In the genomic region with DNA sequence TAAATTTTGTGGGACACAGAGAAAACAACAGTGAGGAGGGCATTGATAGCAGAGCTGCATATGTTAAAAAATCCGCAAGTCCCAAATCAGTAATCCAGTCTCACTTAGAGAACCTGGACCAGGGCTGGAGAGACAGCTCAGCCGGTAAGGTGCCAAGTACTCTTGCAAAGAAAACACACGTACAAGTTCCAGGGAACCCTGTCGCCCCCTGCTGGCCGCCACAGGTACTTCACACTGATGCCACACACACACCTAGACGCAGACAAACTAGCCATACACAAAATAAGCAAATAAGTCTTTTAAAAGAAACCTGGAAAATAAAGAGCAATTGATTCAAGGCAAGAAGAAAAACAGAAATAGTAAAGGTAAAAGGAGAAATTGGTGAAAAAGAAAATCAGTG, we compare ENCODE assay signal across 19 mouse cellular contexts. TPM values are rescaled to one million over a fixed set of nuclear protein-coding genes. Genes with fewer than 3 reads are reported as not detected.
DNase-seq lines count a peak whose midpoint lies in the region; TF ChIP-seq lines count a peak whose summit lies in the region.
"Had no signal": no experiment of that assay in that cellular context is flagged by ENCODE, and none has a peak within 500 bp of the region (broad histone marks: within the 10 kb centered on the region; RNA-seq: fewer than 3 reads in every experiment).

No protein-coding gene starts in this region.

- H3K4me3 ChIP-seq in cerebellum, adult 2 months (replicated peaks; ENCODE audit: insufficient read depth, low read depth, low read length): no peak overlapping the region
- no peak overlapping the region for H3K4me3 ChIP-seq in layer of hippocampus, adult 2 months
- H3K4me3 ChIP-seq: embryonic facial prominence, embryonic 15.5 days; limb, embryonic 15.5 days; megakaryocyte, embryonic 14.5 days; myocyte had no signal

- 87% methylated on average over 6 of the region's 6 CpGs for WGBS in cerebellum, adult 2 months

- no peak for TF ChIP-seq POLR2A in cerebellum, adult 2 months (IDR thresholded peaks at IDR 0.05; ENCODE audit: borderline replicate concordance, insufficient read depth, low read length)

- no peaks in the 10 kb centered on the region for H3K4me1 ChIP-seq in cerebellum, adult 2 months (ENCODE audit: control insufficient read depth, insufficient read depth, low read length)
- H3K4me1 ChIP-seq: embryonic facial prominence, embryonic 15.5 days; limb, embryonic 15.5 days; megakaryocyte, embryonic 14.5 days had no signal

- peak; percentile 15; the same call in 1 of the 2 replicates for TF ChIP-seq CTCF in cerebellum, adult 2 months (IDR thresholded peaks at IDR 0.05; ENCODE audit: borderline replicate concordance, insufficient read depth, low read depth, low read length)
- TF ChIP-seq CTCF in layer of hippocampus, adult 2 months (conservative IDR thresholded peaks at IDR 0.05): peak; percentile 64

- DNase-seq in cerebellum, adult 2 months: no peak
- no peak for DNase-seq in cerebellum, adult 9-11 months
- DNase-seq in layer of hippocampus, adult 2 months (ENCODE audit: low spot score in 2 of 2): no peak
- no peak for DNase-seq in layer of hippocampus, adult 9-10 months (ENCODE audit: low spot score)
- DNase-seq in thymus, postnatal 4 days: peak; percentile 19
- DNase-seq in thymus, adult 18-20 months: no peak
- DNase-seq in testis, postnatal 14 days (ENCODE audit: low spot score): peak; percentile 28
- DNase-seq in retina, embryonic 14.5 days (ENCODE audit: low spot score): no peak
- DNase-seq: adrenal gland, postnatal 36 days; heart, adult 18-20 months; layer of hippocampus, postnatal 36 days; spleen, adult 18-20 months; thymus, postnatal 14 days had no signal

- no peak overlapping the region for H3K27ac ChIP-seq in cerebellum, adult 2 months (ENCODE audit: insufficient read depth, low read length)
- no peak overlapping the region for H3K27ac ChIP-seq in layer of hippocampus, adult 2 months
- H3K27ac ChIP-seq: embryonic facial prominence, embryonic 15.5 days; limb, embryonic 15.5 days had no signal

- H3K27me3 ChIP-seq in cerebellum, adult 2 months (ENCODE audit: control insufficient read depth, insufficient read depth, low read length): no peaks in the 10 kb centered on the region
- H3K27me3 ChIP-seq: embryonic facial prominence, embryonic 15.5 days; limb, embryonic 15.5 days; megakaryocyte, embryonic 14.5 days had no signal

RNA-seq across cellular contexts. Expression of a gene that starts 33.6 kb away (rescaled TPM):
- polyA plus RNA-seq in cerebellum, adult 2 months (2012; rRNA removed): 0.11 TPM in 1 of 2 replicates, not detected in the other
- not detected for total RNA-seq in layer of hippocampus, adult 2 months (2021)
- total RNA-seq: adrenal gland, postnatal 36 days; heart, adult 18-20 months; hematopoietic stem cell, adult 5-6 weeks; layer of hippocampus, postnatal 36 days had no signal
- polyA plus RNA-seq: embryonic facial prominence, embryonic 15.5 days; kidney, embryonic 16.5 days; limb, embryonic 15.5 days; myocyte had no signal

Comparison
In these comparisons a context has a peak if more than half of its experiments do, and no peak if none do; other contexts are left out.
1. DNase-seq: peak in thymus, postnatal 4 days (single experiment) and testis, postnatal 14 days (single experiment); none in cerebellum, adult 2 months (0 of 2), cerebellum, adult 9-11 months (single experiment), layer of hippocampus, adult 2 months (0 of 2), layer of hippocampus, adult 9-10 months (single experiment), thymus, adult 18-20 months (0 of 2) and retina, embryonic 14.5 days (single experiment).